Mouse (Mus musculus) left cerebral cortex, postnatal 4 days (tissue): ENCODE measurements around the gene Mea1. TPM values are rescaled to one million over a fixed set of nuclear protein-coding genes. Genes with fewer than 3 reads are reported as not detected.

Experiments
- DNase-seq: peaks from one replicate; pipeline ENCODE4 v3.0.0-alpha.2; 2022
- intact Hi-C: fragments of 180-260 bp; cut with DNase I; formaldehyde crosslinking; loops from one replicate; pipeline ENCODE4 v1.15.1; 2025
- total RNA-seq, 2 experiments: library from RNA; stranded (reverse); gene quantifications; 2 replicates each; pipeline ENCODE4 v1.2.3; 2021

Mea1 gene
- total RNA-seq, 2 experiments from 2014 or later: 135 to 147 TPM

- peak; percentile 51 for DNase-seq
- intact Hi-C loops: no loop called here
Observed at GRCm38 (mm10) chr17:46662730-46663129, 15.9 kb upstream of the Mea1 start.

GRCm38 (mm10) chr17:46667712-46668111 is 10.9 kb upstream of the Mea1 start:
- intact Hi-C loops: no loop called here

GRCm38 (mm10) chr17:46669911-46670310 is 8.7 kb upstream of the Mea1 start:
- no peak for DNase-seq

More at GRCm38 (mm10) chr17:46667712-46668111, 10.9 kb upstream of the Mea1 start:
- no peak for DNase-seq

GRCm38 (mm10) chr17:46673850-46674529 is 4.6 kb upstream of the Mea1 start, which contains the start of gene Rrp36:
Rrp36 (minus strand) TSS chr17:46674352.
- intact Hi-C loops: no loop called here
- peak; percentile 89 for DNase-seq

More at GRCm38 (mm10) chr17:46669911-46670310, 8.7 kb upstream of the Mea1 start:
- intact Hi-C loops: no loop called here

GRCm38 (mm10) chr17:46674530-46675283 is 3.9 kb upstream of the Mea1 start:
- DNase-seq: no peak
- intact Hi-C loops: no loop called here

- intact Hi-C loops: no loop called here
- no peak for DNase-seq
Observed at GRCm38 (mm10) chr17:46678911-46679310, 318 bp downstream of the Mea1 start.

GRCm38 (mm10) chr17:46679843-46680759 is 1.5 kb downstream of the Mea1 start:
- intact Hi-C loops: no loop called here

GRCm38 (mm10) chr17:46680760-46681373 is 2.3 kb downstream of the Mea1 start, which contains the start of gene Klhdc3:
Klhdc3 (minus strand) TSS chr17:46680914.
- peak; percentile 100 for DNase-seq
- intact Hi-C loops: no loop called here

More at GRCm38 (mm10) chr17:46679843-46680759, 1.5 kb downstream of the Mea1 start:
- DNase-seq: peak; percentile 69

- intact Hi-C loops: no loop called here
- no peak for DNase-seq
Observed at GRCm38 (mm10) chr17:46681466-46682118, 3.0 kb downstream of the Mea1 start.

- DNase-seq: no peak
- intact Hi-C loops: no loop called here
Observed at GRCm38 (mm10) chr17:46682654-46683389, 4.2 kb downstream of the Mea1 start.

GRCm38 (mm10) chr17:46685913-46686312 is 7.3 kb downstream of the Mea1 start:
- intact Hi-C loops: no loop called here

GRCm38 (mm10) chr17:46690665-46691064 is 12.1 kb downstream of the Mea1 start:
- DNase-seq: no peak
- intact Hi-C loops: no loop called here

More at GRCm38 (mm10) chr17:46685913-46686312, 7.3 kb downstream of the Mea1 start:
- DNase-seq: no peak

GRCm38 (mm10) chr17:46691390-46691789 is 12.8 kb downstream of the Mea1 start:
- DNase-seq: no peak
- intact Hi-C loops: no loop called here

- intact Hi-C loops: no loop called here
- DNase-seq: no peak
Observed at GRCm38 (mm10) chr17:46694517-46695063, 16.0 kb downstream of the Mea1 start.

GRCm38 (mm10) chr17:46698515-46698914 is 19.9 kb downstream of the Mea1 start:
- no peak for DNase-seq
- intact Hi-C loops: no loop called here

- DNase-seq: no peak
- intact Hi-C loops: no loop called here
Observed at GRCm38 (mm10) chr17:46699245-46699644, 20.7 kb downstream of the Mea1 start.

GRCm38 (mm10) chr17:46699912-46700311 is 21.3 kb downstream of the Mea1 start:
- intact Hi-C loops: no loop called here
- DNase-seq: no peak

- intact Hi-C loops: no loop called here
Observed at GRCm38 (mm10) chr17:46701489-46701888, 22.9 kb downstream of the Mea1 start.

GRCm38 (mm10) chr17:46702100-46702499 is 23.5 kb downstream of the Mea1 start:
- intact Hi-C loops: no loop called here
- DNase-seq: no peak

More at GRCm38 (mm10) chr17:46701489-46701888, 22.9 kb downstream of the Mea1 start:
- no peak for DNase-seq
